Mouse (Mus musculus): ENCODE data around the gene Farsb.

The Farsb gene

GRCm38 (mm10) chr1:78424848-78425247 is 63.8 kb downstream of the Farsb start:
- intact Hi-C loops (cut with DNase I) = no loop called here

- intact Hi-C loops (cut with DNase I) = no loop called here
Observed at GRCm38 (mm10) chr1:78422576-78422975, 66.1 kb downstream of the Farsb start.

GRCm38 (mm10) chr1:78421749-78422148 is 66.9 kb downstream of the Farsb start:
- intact Hi-C loops (cut with DNase I) = no loop called here

GRCm38 (mm10) chr1:78420271-78420670 is 68.4 kb downstream of the Farsb start:
- intact Hi-C loops (cut with DNase I) = no loop called here

GRCm38 (mm10) chr1:78419593-78419992 is 69.1 kb downstream of the Farsb start:
- intact Hi-C loops (cut with DNase I) = loop anchor here (5.0 kb wide), 2 partner anchors 202 to 442 kb away; no protein-coding TSS in a partner anchor

- intact Hi-C loops (cut with DNase I) = loop anchor here (5.0 kb wide), 2 partner anchors 200 to 440 kb away; no protein-coding TSS in a partner anchor
Observed at GRCm38 (mm10) chr1:78417154-78417911, 71.4 kb downstream of the Farsb start.

- intact Hi-C loops (cut with DNase I) = no loop called here
Observed at GRCm38 (mm10) chr1:78414421-78414820, 74.3 kb downstream of the Farsb start.

- intact Hi-C loops (cut with DNase I) = no loop called here
Observed at GRCm38 (mm10) chr1:78412668-78413067, 76.0 kb downstream of the Farsb start.

- intact Hi-C loops (cut with DNase I) = no loop called here
Observed at GRCm38 (mm10) chr1:78409396-78409795, 79.3 kb downstream of the Farsb start.

- intact Hi-C loops (cut with DNase I) = no loop called here
Observed at GRCm38 (mm10) chr1:78401413-78401812, 87.3 kb downstream of the Farsb start.

- intact Hi-C loops (cut with DNase I) = no loop called here
Observed at GRCm38 (mm10) chr1:78399755-78400154, 88.9 kb downstream of the Farsb start.

- intact Hi-C loops (cut with DNase I) = no loop called here
Observed at GRCm38 (mm10) chr1:78396320-78396913, 92.3 kb downstream of the Farsb start.

GRCm38 (mm10) chr1:78395737-78396136 is 93.0 kb downstream of the Farsb start:
- intact Hi-C loops (cut with DNase I) = no loop called here

GRCm38 (mm10) chr1:78395191-78395735 is 93.4 kb downstream of the Farsb start:
- intact Hi-C loops (cut with DNase I) = no loop called here

- intact Hi-C loops (cut with DNase I) = no loop called here
Observed at GRCm38 (mm10) chr1:78388848-78389247, 99.8 kb downstream of the Farsb start.

GRCm38 (mm10) chr1:78387854-78388253 is 100.8 kb downstream of the Farsb start:
- intact Hi-C loops (cut with DNase I) = no loop called here

- intact Hi-C loops (cut with DNase I) = no loop called here
Observed at GRCm38 (mm10) chr1:78380950-78381349, 107.7 kb downstream of the Farsb start.

GRCm38 (mm10) chr1:78375058-78375457 is 113.6 kb downstream of the Farsb start:
- intact Hi-C loops (cut with DNase I) = no loop called here

GRCm38 (mm10) chr1:78373836-78374235 is 114.9 kb downstream of the Farsb start:
- intact Hi-C loops (cut with DNase I) = no loop called here

- intact Hi-C loops (cut with DNase I) = no loop called here
Observed at GRCm38 (mm10) chr1:78372316-78372715, 116.4 kb downstream of the Farsb start.

- intact Hi-C loops (cut with DNase I) = no loop called here
Observed at GRCm38 (mm10) chr1:78371569-78372236, 117.0 kb downstream of the Farsb start.

GRCm38 (mm10) chr1:78370121-78370520 is 118.6 kb downstream of the Farsb start:
- intact Hi-C loops (cut with DNase I) = no loop called here
